Mouse (Mus musculus) hindbrain, embryonic 14.5 days (tissue): ENCODE data around the gene Olfr592. TPM values are rescaled to one million over a fixed set of nuclear protein-coding genes. Genes with fewer than 3 reads are reported as not detected.

Experiments
- polyA plus RNA-seq: library from polyadenylated mRNA; unstranded; fragments of >200 nt; fragmentation: Nextera tagmentation; extraction: Ambion mirVana; gene quantifications from 2 replicates; pipeline ENCODE4 v1.2.1, GENCODE M21; 2014

Gene Olfr592
- polyA plus RNA-seq, 1 experiment from 2014 or later, result not detected

Other genes with a start within 250 kb of the Olfr592 start
- gene Olfr573-ps1, start 242.2 kb upstream of the Olfr592 start, polyA plus RNA-seq, result not detected in 2 replicates
- not detected in 2 replicates for gene Olfr574, start 236.3 kb upstream of the Olfr592 start, polyA plus RNA-seq
- not detected in 2 replicates for gene Olfr575, start 226.0 kb upstream of the Olfr592 start, polyA plus RNA-seq
- gene Olfr576, start 222.1 kb upstream of the Olfr592 start, polyA plus RNA-seq, result not detected in 2 replicates
- gene Olfr577, start 208.9 kb upstream of the Olfr592 start, polyA plus RNA-seq, result not detected in 2 replicates
- not detected in 2 replicates for gene Olfr578, start 195.5 kb upstream of the Olfr592 start, polyA plus RNA-seq
- not detected in 2 replicates for gene Olfr582, start 146.8 kb upstream of the Olfr592 start, polyA plus RNA-seq
- gene Olfr583, start 133.5 kb upstream of the Olfr592 start, polyA plus RNA-seq, result not detected in 2 replicates
- not detected in 2 replicates for gene Olfr584, start 102.9 kb upstream of the Olfr592 start, polyA plus RNA-seq
- not detected in 2 replicates for gene Olfr585, start 87.1 kb upstream of the Olfr592 start, polyA plus RNA-seq
- not detected in 2 replicates for gene Olfr586, start 59.2 kb upstream of the Olfr592 start, polyA plus RNA-seq
- gene Olfr588-ps1, start 43.9 kb upstream of the Olfr592 start, polyA plus RNA-seq, result not detected in 2 replicates
- not detected in 2 replicates for gene Olfr589, start 28.4 kb upstream of the Olfr592 start, polyA plus RNA-seq
- not detected in 2 replicates for gene Olfr591, start 6.5 kb upstream of the Olfr592 start, polyA plus RNA-seq
- not detected in 2 replicates for gene Olfr593, start 27.1 kb downstream of the Olfr592 start, polyA plus RNA-seq
- gene Olfr594, start 32.2 kb downstream of the Olfr592 start, polyA plus RNA-seq, result 0.07 TPM in 1 of 2 replicates, not detected in the other
- not detected in 2 replicates for gene Usp17ld, start 67.7 kb downstream of the Olfr592 start, polyA plus RNA-seq
- gene Olfr596, start 120.8 kb downstream of the Olfr592 start, polyA plus RNA-seq, result not detected in 2 replicates
- gene Olfr597, start 131.5 kb downstream of the Olfr592 start, polyA plus RNA-seq, result not detected in 2 replicates
- not detected in 2 replicates for gene Olfr598, start 138.8 kb downstream of the Olfr592 start, polyA plus RNA-seq
- gene Olfr599, start 151.1 kb downstream of the Olfr592 start, polyA plus RNA-seq, result not detected in 2 replicates
- not detected in 2 replicates for gene Olfr600, start 164.9 kb downstream of the Olfr592 start, polyA plus RNA-seq
- gene Olfr601, start 177.9 kb downstream of the Olfr592 start, polyA plus RNA-seq, result not detected in 2 replicates
- gene Olfr603, start 201.4 kb downstream of the Olfr592 start, polyA plus RNA-seq, result not detected in 2 replicates
- not detected in 2 replicates for gene Usp17lc, start 230.3 kb downstream of the Olfr592 start, polyA plus RNA-seq